ENCODE assay signal across 14 mouse cellular contexts in the genomic region with DNA sequence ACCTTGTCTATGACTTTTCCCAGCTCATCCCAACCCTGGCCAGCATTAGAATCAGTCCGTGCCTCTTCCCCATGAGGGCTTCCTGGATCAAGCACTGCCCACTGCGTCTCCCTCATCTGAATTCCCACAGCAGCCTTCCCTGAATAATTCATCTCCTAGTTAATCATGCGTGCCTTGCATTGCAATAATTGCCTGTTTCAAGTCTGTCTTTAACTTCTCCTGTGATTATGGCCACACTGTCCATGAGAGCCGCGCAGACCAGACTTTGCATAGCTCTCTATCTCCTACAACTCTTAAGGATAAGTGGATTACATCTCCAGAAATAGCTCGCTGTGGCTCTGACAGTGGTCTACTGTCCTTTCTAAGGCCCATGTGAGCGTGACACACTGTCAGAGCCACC.
A peak's percentile ranks its signal among the peaks of the same experiment; 100 is the strongest.
DNase-seq lines count a peak whose midpoint lies in the region; ATAC-seq and TF ChIP-seq lines count a peak whose summit lies in the region.
"Had no signal": no experiment of that assay in that cellular context is flagged by ENCODE, and none has a peak within 500 bp of the region (broad histone marks: within the 10 kb centered on the region; RNA-seq: fewer than 3 reads in every experiment).

No protein-coding gene starts in this region.

- no peak for TF ChIP-seq CTCF in heart, postnatal 0 days (IDR thresholded peaks at IDR 0.05; ENCODE audit: low read depth)
- no peak for TF ChIP-seq CTCF in hindbrain, postnatal 0 days (IDR thresholded peaks at IDR 0.05; ENCODE audit: low read depth)
- no peak for TF ChIP-seq CTCF in gastrocnemius, adult 2 months (IDR thresholded peaks at IDR 0.05)

- H3K4me3 ChIP-seq in heart, postnatal 0 days (ENCODE audit: low read depth, low read length) = no peak overlapping the region
- no peak overlapping the region for H3K4me3 ChIP-seq in hindbrain, embryonic 10.5 days
- no peak overlapping the region for H3K4me3 ChIP-seq in hindbrain, postnatal 0 days (ENCODE audit: low read length)
- H3K4me3 ChIP-seq in gastrocnemius, adult 2 months = no peak overlapping the region
- H3K4me3 ChIP-seq: heart, adult 2 months; left cerebral cortex, adult 2 months had no signal

- H3K9me3 ChIP-seq in heart, postnatal 0 days (replicated peaks; ENCODE audit: control insufficient read depth, low read length) = no peaks in the 10 kb centered on the region
- no peaks in the 10 kb centered on the region for H3K9me3 ChIP-seq in hindbrain, embryonic 10.5 days
- H3K9me3 ChIP-seq in hindbrain, postnatal 0 days (ENCODE audit: low read length) = no peaks in the 10 kb centered on the region

- TF ChIP-seq EP300 in heart, postnatal 0 days (IDR thresholded peaks at IDR 0.05; ENCODE audit: low read depth) = no peak

- intact Hi-C loops in heart, postnatal 36 days (cut with DNase I) = no loop called here
- intact Hi-C loops in gastrocnemius, adult 2 months (cut with DNase I) = no loop called here

- ATAC-seq in heart, postnatal 0 days (ENCODE audit: insufficient read depth, low read depth) = 0 out of 2 replicates have a peak, but pooled peaks have one; percentile 19
- ATAC-seq in hindbrain, postnatal 0 days = peak; percentile 50; the same call in 1 of the 2 replicates
- ATAC-seq: liver, postnatal 0 days had no signal

- 0 out of 2 replicates have a peak, but pooled peaks cover 4% of the 10 kb centered on the region for H3K27me3 ChIP-seq in heart, postnatal 0 days (ENCODE audit: control insufficient read depth, insufficient read depth, low read length)
- peaks cover 22% of the 10 kb centered on the region for H3K27me3 ChIP-seq in hindbrain, embryonic 10.5 days (ENCODE audit: insufficient read depth, poor library complexity, severe bottlenecking)
- H3K27me3 ChIP-seq in hindbrain, postnatal 0 days (ENCODE audit: insufficient read depth, low read length) = no peaks in the 10 kb centered on the region

- DNase-seq in heart, postnatal 0 days (ENCODE audit: low spot score) = no peak
- no peak for DNase-seq in heart, postnatal 36 days
- DNase-seq in hindbrain, embryonic 10.5 days (ENCODE audit: low spot score) = no peak
- peak; percentile 55 for DNase-seq in hindbrain, postnatal 0 days (ENCODE audit: low spot score)
- peak; percentile 63 for DNase-seq in retina, embryonic 14.5 days (ENCODE audit: low spot score)
- DNase-seq in gastrocnemius, adult 2 months = no peak
- no peak for DNase-seq in adrenal gland, postnatal 4 days (ENCODE audit: low spot score in 2 of 2)
- DNase-seq: cerebellum, adult 9-11 months; embryo, embryonic 11 days; heart, adult 2 months; kidney, adult 8-10 months; liver, postnatal 0 days; lung, postnatal 36 days had no signal

- no peaks in the 10 kb centered on the region for H3K36me3 ChIP-seq in heart, postnatal 0 days (replicated peaks; ENCODE audit: control insufficient read depth, insufficient read depth, low read length)
- H3K36me3 ChIP-seq in hindbrain, embryonic 10.5 days = no peaks in the 10 kb centered on the region
- no peaks in the 10 kb centered on the region for H3K36me3 ChIP-seq in hindbrain, postnatal 0 days (ENCODE audit: insufficient read depth, low read length)

- H3K9ac ChIP-seq in heart, postnatal 0 days (replicated peaks; ENCODE audit: low read depth, low read length) = no peak overlapping the region
- no peak overlapping the region for H3K9ac ChIP-seq in hindbrain, postnatal 0 days (replicated peaks; ENCODE audit: low read length)
- H3K9ac ChIP-seq: liver, postnatal 0 days had no signal

- peaks cover 29% of the 10 kb centered on the region; the same call in 1 of the 2 replicates for H3K4me1 ChIP-seq in heart, postnatal 0 days (ENCODE audit: control insufficient read depth, insufficient read depth)
- H3K4me1 ChIP-seq in hindbrain, embryonic 10.5 days (replicated peaks) = peaks cover 43% of the 10 kb centered on the region
- peaks cover 12% of the 10 kb centered on the region for H3K4me1 ChIP-seq in hindbrain, postnatal 0 days (ENCODE audit: insufficient read depth, low read length)

- peak overlapping the region; percentile 22; the same call in 1 of the 2 replicates for H3K27ac ChIP-seq in heart, postnatal 0 days (ENCODE audit: low read depth)
- 0 out of 2 replicates have a peak overlapping the region, but pooled peaks have one; percentile 31 for H3K27ac ChIP-seq in hindbrain, embryonic 10.5 days
- H3K27ac ChIP-seq in hindbrain, postnatal 0 days = no peak overlapping the region
- H3K27ac ChIP-seq in gastrocnemius, adult 2 months = no peak overlapping the region
- H3K27ac ChIP-seq: heart, adult 2 months; left cerebral cortex, adult 2 months had no signal

- no peak overlapping the region for H3K4me2 ChIP-seq in heart, postnatal 0 days (ENCODE audit: low read depth, low read length)
- no peak overlapping the region for H3K4me2 ChIP-seq in hindbrain, postnatal 0 days (ENCODE audit: low read depth, low read length)

- 36% methylated on average over 7 of the region's 7 CpGs for WGBS in heart, postnatal 0 days
- 58% methylated on average over 7 of the region's 7 CpGs for WGBS in hindbrain, embryonic 10.5 days
- 26% methylated on average over 7 of the region's 7 CpGs for WGBS in hindbrain, postnatal 0 days

Comparison
In these comparisons a context has a peak if more than half of its experiments do, and no peak if none do; other contexts are left out.
1. DNase-seq: peak in hindbrain, postnatal 0 days (single experiment) and retina, embryonic 14.5 days (single experiment); none in heart, postnatal 0 days (single experiment), heart, postnatal 36 days (0 of 2), hindbrain, embryonic 10.5 days (single experiment), gastrocnemius, adult 2 months (single experiment) and adrenal gland, postnatal 4 days (0 of 2).
2. H3K27ac ChIP-seq: peak in heart, postnatal 0 days (single experiment) and hindbrain, embryonic 10.5 days (single experiment); none in hindbrain, postnatal 0 days (single experiment) and gastrocnemius, adult 2 months (single experiment).